Mouse (Mus musculus) intestine, postnatal 0 days (tissue): ENCODE measurements around the gene Tmem44. TPM values are rescaled to one million over a fixed set of nuclear protein-coding genes. Genes with fewer than 3 reads are reported as not detected.

Experiments
- ATAC-seq: fragments of 200-750 bp; cut with Nextera tagmentation; 2 replicates; pipeline ENCODE4 v1.8.0; 2017; ENCODE audit warnings: mild to moderate bottlenecking, moderate TSS enrichment, moderate library complexity
- H3K27ac ChIP-seq: fragments of 300-500 bp; sonication (generic); 2 replicates; pipeline ENCODE4 v1.5.1; 2014; ENCODE audit warnings: mild to moderate bottlenecking, low read depth, low read length, moderate library complexity
- H3K27me3 ChIP-seq: fragments of 300-500 bp; sonication (generic); replicated peaks from 2 replicates; pipeline ENCODE4 v1.6.1; 2014; ENCODE audit warnings: low read length, mixed read lengths; ENCODE audit not compliant: control insufficient read depth, insufficient read depth
- H3K36me3 ChIP-seq: fragments of 300-500 bp; sonication (generic); 2 replicates; pipeline ENCODE4 v1.6.1; 2014; ENCODE audit warnings: mild to moderate bottlenecking, moderate library complexity; ENCODE audit not compliant: control insufficient read depth, insufficient read depth
- H3K4me1 ChIP-seq: fragments of 300-500 bp; sonication (generic); replicated peaks from 2 replicates; pipeline ENCODE4 v1.6.1; 2014; ENCODE audit warnings: antibody characterized with exemption, low read length, mixed read lengths; ENCODE audit not compliant: control insufficient read depth, insufficient read depth
- H3K4me2 ChIP-seq: fragments of 300-500 bp; sonication (generic); replicated peaks from 2 replicates; pipeline ENCODE4 v1.6.1; 2014; ENCODE audit warnings: low read depth, mild to moderate bottlenecking, moderate library complexity
- H3K4me3 ChIP-seq: fragments of 300-500 bp; sonication (generic); 2 replicates; pipeline ENCODE4 v1.5.1; 2014; ENCODE audit warnings: low read depth, low read length
- H3K9ac ChIP-seq: fragments of 300-500 bp; sonication (generic); 2 replicates; pipeline ENCODE4 v1.6.1; 2014; ENCODE audit warnings: mild to moderate bottlenecking, low read depth, low read length
- H3K9me3 ChIP-seq: fragments of 300-500 bp; sonication (generic); 2 replicates; pipeline ENCODE4 v1.6.1; 2016; ENCODE audit warnings: mixed run types; ENCODE audit not compliant: control insufficient read depth
- CTCF ChIP-seq: sonication (generic); IDR thresholded peaks from 2 replicates; pipeline ENCODE4 v1.5.1; 2016; ENCODE audit warnings: low read depth, mild to moderate bottlenecking, control low read depth, antibody characterized with exemption, moderate library complexity
- WGBS: fragments of 180-500 bp; shearing (Covaris S2); extraction: QIAGEN DNeasy Blood & Tissue Kit; methylation state at CpG from one replicate; pipeline ENCODE4 v1.1.7; 2014; 5-methylcytosine and 5-hydroxymethylcytosine counted together
- polyA plus RNA-seq: library from polyadenylated mRNA; unstranded; fragments of >200 nt; fragmentation: Nextera tagmentation; extraction: Ambion mirVana; gene quantifications from 2 replicates; pipeline ENCODE4 v1.2.1, GENCODE M21; 2015

Gene Tmem44
- polyA plus RNA-seq, 1 experiment from 2014 or later: 3.1 TPM

DNA sequence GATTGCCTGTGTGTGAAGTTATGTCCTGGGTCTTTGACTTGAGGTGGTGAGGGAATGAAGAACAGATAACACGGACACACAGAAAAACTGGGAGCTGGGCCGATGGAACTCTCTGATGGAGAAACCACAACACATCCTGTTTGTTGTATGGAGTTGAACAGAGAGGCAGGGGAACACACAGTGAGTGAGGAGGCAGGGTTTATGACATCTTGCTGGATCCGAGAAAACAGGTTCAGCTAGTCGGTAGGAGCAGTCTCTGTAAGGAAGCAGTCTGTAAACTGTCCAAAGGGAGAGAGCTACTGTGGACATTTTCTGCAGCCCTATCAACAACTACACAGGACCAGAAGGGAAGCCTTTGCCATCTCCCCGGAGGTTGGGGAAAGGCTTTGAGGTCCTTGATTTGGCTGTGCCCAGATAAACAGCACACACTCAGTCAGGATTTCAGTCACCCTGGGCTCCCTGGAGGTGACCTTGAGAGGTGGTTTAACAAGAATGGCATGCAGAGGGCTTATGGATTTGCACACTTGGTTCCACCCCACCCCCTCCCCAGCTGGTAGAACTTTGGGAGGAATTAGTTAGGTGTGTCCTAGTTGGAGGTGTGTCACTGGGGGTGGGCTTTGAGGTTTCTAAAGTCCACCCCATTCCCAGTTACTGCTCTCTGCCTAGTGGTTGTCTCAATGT, 8.8 kb upstream of the Tmem44 start:
- Histone ChIP-seq H3K36me3 (peaks cover 43% of the 10 kb centered on the region), H3K27me3 (no peaks in the 10 kb centered on the region), H3K27ac (no peak overlapping the region), H3K4me2 (no peak overlapping the region), H3K4me3 (no peak overlapping the region), H3K4me1 (no peaks in the 10 kb centered on the region), H3K9me3 (peaks cover 10% of the 10 kb centered on the region), H3K9ac (no peak overlapping the region)
- WGBS: 52% methylated on average over 5 of the region's 5 CpGs
- 0 out of 2 replicates have a peak, but pooled peaks have one; percentile 4 for ATAC-seq
- TF ChIP-seq CTCF: no peak

GRCm38 (mm10) chr16:30554109-30554508, 3.5 kb upstream of the Tmem44 start:
- Histone ChIP-seq H3K36me3 (no peaks in the 10 kb centered on the region), H3K4me3 (no peak overlapping the region), H3K4me1 (0 out of 2 replicates have a peak, but pooled peaks cover 3% of the 10 kb centered on the region), H3K27ac (no peak overlapping the region), H3K9ac (no peak overlapping the region), H3K9me3 (peaks cover 10% of the 10 kb centered on the region), H3K27me3 (no peaks in the 10 kb centered on the region), H3K4me2 (no peak overlapping the region)
- no peak for ATAC-seq
- 96% methylated on average over 8 of the region's 8 CpGs for WGBS
- no peak for TF ChIP-seq CTCF

DNA sequence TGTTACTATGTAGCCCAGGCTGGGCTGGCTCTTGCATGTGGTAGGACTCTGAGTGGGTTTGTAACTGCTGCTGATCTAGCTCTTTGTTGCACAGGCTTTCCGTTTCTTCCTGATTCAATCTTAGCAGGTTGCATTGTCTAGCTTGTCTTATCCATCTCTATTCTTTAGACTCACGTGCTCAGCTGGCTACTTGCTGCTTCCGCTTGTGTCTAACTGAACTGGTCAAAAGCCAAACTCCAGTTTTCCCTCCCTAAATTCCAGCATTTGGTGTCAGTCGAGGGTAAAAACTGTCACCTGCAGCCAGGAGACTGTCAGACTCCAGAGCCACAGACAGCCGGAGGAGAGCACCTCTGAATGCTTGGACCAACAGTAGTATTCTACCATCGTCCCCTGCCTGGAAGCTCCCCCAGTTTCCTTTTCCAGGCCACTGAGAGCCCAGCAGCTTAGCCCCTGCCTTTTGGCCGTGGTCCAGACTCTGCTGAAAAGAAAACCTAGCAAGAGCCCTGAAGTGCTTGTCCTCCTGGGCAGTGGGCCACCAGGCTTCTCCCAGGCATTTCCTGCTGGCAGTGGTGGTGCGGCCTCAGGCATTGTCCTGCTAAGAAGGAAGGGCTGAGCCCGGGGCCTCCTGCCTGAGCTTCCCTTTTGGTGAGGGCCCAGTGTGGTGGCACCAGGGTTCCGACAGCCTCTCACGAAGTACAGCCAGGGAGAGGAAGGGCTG, 2.1 kb upstream of the Tmem44 start:
- 44% methylated on average over 11 of the region's 11 CpGs for WGBS
- H3K9me3 ChIP-seq: peaks cover 10% of the 10 kb centered on the region
- peak overlapping the region; percentile 41 for H3K27ac ChIP-seq
- ATAC-seq: no peak
- TF ChIP-seq CTCF: no peak
- no peak overlapping the region for H3K9ac ChIP-seq
- H3K4me3 ChIP-seq: no peak overlapping the region
- no peaks in the 10 kb centered on the region for H3K36me3 ChIP-seq
- H3K4me2 ChIP-seq: no peak overlapping the region
- no peaks in the 10 kb centered on the region for H3K27me3 ChIP-seq
- 0 out of 2 replicates have a peak, but pooled peaks cover 3% of the 10 kb centered on the region for H3K4me1 ChIP-seq

DNA sequence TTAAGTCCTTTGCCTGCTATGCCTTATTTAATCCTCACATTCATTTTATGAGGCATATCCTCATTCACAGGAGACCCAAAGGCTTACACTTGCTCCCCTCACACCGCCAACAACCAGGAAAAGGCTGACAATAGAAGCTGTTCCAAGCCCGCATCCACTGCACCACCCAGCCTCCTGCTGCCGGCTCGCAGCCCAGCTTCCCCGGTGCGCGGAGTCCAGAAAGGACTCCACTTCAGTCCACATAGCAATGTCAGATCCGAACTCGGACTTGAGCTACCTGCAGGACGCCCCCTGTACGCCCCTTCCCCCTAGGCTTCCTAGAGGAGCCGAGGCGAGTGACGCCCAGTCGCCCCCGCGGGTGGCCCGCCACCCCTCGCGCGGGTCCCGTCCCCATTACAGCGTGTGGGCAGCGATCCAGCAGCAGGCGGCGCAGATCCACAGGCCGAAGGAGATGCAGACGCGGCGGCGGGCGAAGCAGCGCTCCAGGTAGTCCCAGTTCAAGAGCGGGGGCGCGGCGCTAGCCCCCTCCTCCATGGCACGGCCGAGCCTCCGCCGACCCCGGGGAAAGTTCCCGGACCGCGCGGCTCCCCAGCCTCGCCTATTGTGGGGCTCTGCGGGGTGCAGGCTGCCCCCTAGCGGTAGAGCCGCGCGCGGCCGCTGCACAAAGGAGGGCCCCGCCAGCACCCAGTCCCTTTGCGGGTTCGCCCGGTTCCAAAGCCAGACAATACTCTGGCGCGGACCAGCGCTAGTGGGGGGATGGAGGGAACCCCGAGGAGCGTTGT, 485 bp downstream of the Tmem44 start:
- peak; percentile 89 for ATAC-seq
- Histone ChIP-seq H3K27ac (no peak overlapping the region; the same call in 1 of the 2 replicates), H3K27me3 (no peaks in the 10 kb centered on the region), H3K9me3 (peaks cover 2% of the 10 kb centered on the region; the same call in 1 of the 2 replicates), H3K36me3 (no peaks in the 10 kb centered on the region), H3K9ac (peak overlapping the region; percentile 77), H3K4me2 (peak overlapping the region; percentile 99), H3K4me1 (0 out of 2 replicates have a peak, but pooled peaks cover 3% of the 10 kb centered on the region), H3K4me3 (peak overlapping the region; percentile 65)
- WGBS: under 1% methylated on average over 61 of the region's 63 CpGs
- TF ChIP-seq CTCF: peak; percentile 95

DNA sequence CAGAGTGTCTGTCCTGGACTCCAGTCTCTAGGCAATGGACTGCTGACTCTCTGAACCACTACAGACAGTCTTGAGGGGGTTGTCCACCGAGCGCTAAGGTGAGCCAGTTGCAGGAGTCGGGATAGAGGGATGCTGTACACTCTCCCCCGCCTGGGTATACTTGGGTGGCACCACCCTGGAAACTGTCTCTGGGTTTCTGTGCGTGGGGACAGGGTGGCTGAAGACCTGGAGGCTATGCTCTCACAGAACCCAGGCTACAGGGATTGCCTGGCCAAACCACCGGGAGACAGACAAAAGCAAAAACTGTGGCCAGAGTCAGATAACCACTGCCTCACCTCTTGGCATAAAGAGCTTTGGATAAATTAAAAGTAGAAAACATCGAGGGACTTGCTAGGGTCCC, 1.1 kb downstream of the Tmem44 start:
- TF ChIP-seq CTCF: no peak
- H3K4me3 ChIP-seq: peak overlapping the region; percentile 65; the same call in 1 of the 2 replicates
- H3K9me3 ChIP-seq: no peaks in the 10 kb centered on the region
- no peaks in the 10 kb centered on the region for H3K36me3 ChIP-seq
- 0 out of 2 replicates have a peak, but pooled peaks cover 3% of the 10 kb centered on the region for H3K4me1 ChIP-seq
- H3K27me3 ChIP-seq: no peaks in the 10 kb centered on the region
- ATAC-seq: no peak
- WGBS: 81% methylated on average over 7 of the region's 7 CpGs
- no peak overlapping the region for H3K9ac ChIP-seq
- peak overlapping the region; percentile 99 for H3K4me2 ChIP-seq
- no peak overlapping the region for H3K27ac ChIP-seq

DNA sequence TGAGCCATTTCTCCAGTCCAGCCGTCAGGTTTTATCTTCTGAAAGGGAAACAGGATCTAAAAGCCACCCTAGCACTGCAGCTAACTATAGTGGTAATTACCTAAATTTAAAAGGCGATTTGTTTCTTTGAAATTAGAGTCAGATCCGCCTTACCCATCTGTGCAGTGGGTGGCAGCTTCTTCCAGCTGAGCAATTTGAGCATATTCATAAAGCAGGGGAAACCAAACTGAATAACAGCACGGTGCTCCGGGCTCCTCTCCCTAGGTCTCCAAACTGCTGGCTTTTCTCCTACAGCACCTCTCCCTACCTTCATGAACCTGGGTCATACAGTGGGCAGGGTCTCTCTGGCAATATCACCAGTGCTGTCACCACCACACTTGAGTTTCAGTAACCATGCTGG, 2.4 kb downstream of the Tmem44 start:
- H3K4me1 ChIP-seq: 0 out of 2 replicates have a peak, but pooled peaks cover 3% of the 10 kb centered on the region
- ATAC-seq: no peak
- H3K4me2 ChIP-seq: no peak overlapping the region
- TF ChIP-seq CTCF: no peak
- no peak overlapping the region for H3K4me3 ChIP-seq
- H3K27ac ChIP-seq: no peak overlapping the region
- 95% methylated on average over 5 of the region's 5 CpGs for WGBS
- H3K36me3 ChIP-seq: no peaks in the 10 kb centered on the region
- H3K9ac ChIP-seq: no peak overlapping the region
- no peaks in the 10 kb centered on the region for H3K27me3 ChIP-seq
- H3K9me3 ChIP-seq: no peaks in the 10 kb centered on the region
